8 mouse cellular contexts compared by ENCODE assay signal in the genomic region with DNA sequence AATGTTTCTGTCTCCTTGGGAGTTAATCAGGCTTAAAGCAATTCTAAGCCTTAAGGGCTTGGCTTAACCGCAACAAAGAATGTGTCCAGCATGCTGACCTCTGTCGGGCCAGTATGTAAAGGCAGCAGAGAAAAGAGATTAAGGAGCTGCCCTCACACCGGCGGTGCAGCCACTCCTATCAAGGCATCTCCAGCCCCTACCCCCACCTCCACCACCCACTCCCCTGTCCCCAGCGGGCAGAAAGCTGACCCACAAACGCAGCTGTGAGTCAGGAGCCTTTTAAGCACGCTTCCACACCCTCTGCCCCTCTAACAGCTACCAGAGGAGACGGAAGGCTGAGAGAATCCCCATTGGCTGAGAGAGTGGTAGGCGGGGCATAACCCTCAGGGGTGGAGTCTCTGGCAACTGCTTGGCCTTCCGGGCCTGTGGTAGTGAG. TPM values are rescaled to one million over a fixed set of nuclear protein-coding genes. Genes with fewer than 3 reads are reported as not detected.
DNase-seq lines count a peak whose midpoint lies in the region; ATAC-seq lines count a peak whose summit lies in the region.

No protein-coding gene starts in this region.

- WGBS in hindbrain, embryonic 16.5 days, result 0% methylated on average over 10 of the region's 10 CpGs
- 1% methylated on average over 10 of the region's 10 CpGs for WGBS in liver, embryonic 13.5 days (ENCODE audit: insufficient replicate concordance)
- 0% methylated on average over 10 of the region's 10 CpGs for WGBS in neural tube, embryonic 11.5 days

- peak; percentile 95 for ATAC-seq in hindbrain, embryonic 16.5 days
- ATAC-seq in liver, embryonic 13.5 days (ENCODE audit: low read depth), result peak; percentile 77
- peak; percentile 98 for ATAC-seq in neural tube, embryonic 11.5 days (ENCODE audit: insufficient read depth, low FRiP score, low TSS enrichment)

- H3K4me3 ChIP-seq in hindbrain, embryonic 16.5 days (ENCODE audit: low read length), result peak overlapping the region; percentile 38
- H3K4me3 ChIP-seq in liver, embryonic 13.5 days (replicated peaks), result peak overlapping the region; percentile 38
- peak overlapping the region; percentile 27 for H3K4me3 ChIP-seq in neural tube, embryonic 11.5 days (ENCODE audit: low read depth, low read length)

- intact Hi-C loops in left cerebral cortex, postnatal 25 days (cut with DNase I), result no loop called here

- no peaks in the 10 kb centered on the region for H3K36me3 ChIP-seq in hindbrain, embryonic 16.5 days (ENCODE audit: control insufficient read depth, insufficient read depth, low read length)
- H3K36me3 ChIP-seq in liver, embryonic 13.5 days, result no peaks in the 10 kb centered on the region
- no peaks in the 10 kb centered on the region for H3K36me3 ChIP-seq in neural tube, embryonic 11.5 days (ENCODE audit: control insufficient read depth, insufficient read depth, low read length)

- peak overlapping the region; percentile 35; the same call in 1 of the 2 replicates for H3K9ac ChIP-seq in hindbrain, embryonic 16.5 days (ENCODE audit: low read depth, low read length)
- no peak overlapping the region for H3K9ac ChIP-seq in liver, embryonic 13.5 days
- peak overlapping the region; percentile 51 for H3K9ac ChIP-seq in neural tube, embryonic 11.5 days (ENCODE audit: low read length)

- no peaks in the 10 kb centered on the region for H3K4me1 ChIP-seq in hindbrain, embryonic 16.5 days (ENCODE audit: control insufficient read depth, insufficient read depth, low read depth, low read length)
- H3K4me1 ChIP-seq in liver, embryonic 13.5 days (replicated peaks), result no peaks in the 10 kb centered on the region
- H3K4me1 ChIP-seq in neural tube, embryonic 11.5 days (ENCODE audit: control insufficient read depth, insufficient read depth, low read length), result no peaks in the 10 kb centered on the region

- H3K9me3 ChIP-seq in hindbrain, embryonic 16.5 days (ENCODE audit: control insufficient read depth, low read length), result no peaks in the 10 kb centered on the region
- no peaks in the 10 kb centered on the region for H3K9me3 ChIP-seq in liver, embryonic 13.5 days (replicated peaks)
- no peaks in the 10 kb centered on the region for H3K9me3 ChIP-seq in neural tube, embryonic 11.5 days (ENCODE audit: control insufficient read depth, low read length)

- DNase-seq in B cell, adult 2 months, result peak; percentile 17 to 32
- peak; percentile 43 for DNase-seq in adrenal gland, adult 8-10 months
- peak; percentile 78 for DNase-seq in forelimb bud, embryonic 11.5 days (ENCODE audit: low read depth, low spot score)
- DNase-seq in liver, embryonic 13.5 days, result peak; percentile 13
- DNase-seq in neural tube, embryonic 11.5 days (ENCODE audit: low spot score), result peak; percentile 87
- DNase-seq in urinary bladder, postnatal 14 days (ENCODE audit: low spot score), result peak; percentile 55
- DNase-seq in left cerebral cortex, postnatal 25 days (ENCODE audit: low spot score in 2 of 2), result no peak

- 0 out of 2 replicates have a peak overlapping the region, but pooled peaks have one; percentile 9 for H3K27ac ChIP-seq in hindbrain, embryonic 16.5 days (ENCODE audit: low read depth, low read length)
- H3K27ac ChIP-seq in liver, embryonic 13.5 days, result no peak overlapping the region
- peak overlapping the region; percentile 66 for H3K27ac ChIP-seq in neural tube, embryonic 11.5 days (ENCODE audit: low read depth, low read length)

- peak overlapping the region; percentile 53 for H3K4me2 ChIP-seq in hindbrain, embryonic 16.5 days (ENCODE audit: low read length)
- H3K4me2 ChIP-seq in liver, embryonic 13.5 days, result peak overlapping the region; percentile 48; the same call in 1 of the 2 replicates
- H3K4me2 ChIP-seq in neural tube, embryonic 11.5 days (ENCODE audit: low read depth), result peak overlapping the region; percentile 45

- H3K27me3 ChIP-seq in hindbrain, embryonic 16.5 days (replicated peaks; ENCODE audit: control insufficient read depth, insufficient read depth, low read length), result no peaks in the 10 kb centered on the region
- no peaks in the 10 kb centered on the region for H3K27me3 ChIP-seq in liver, embryonic 13.5 days
- no peaks in the 10 kb centered on the region for H3K27me3 ChIP-seq in neural tube, embryonic 11.5 days (ENCODE audit: control insufficient read depth, insufficient read depth, low read length)

RNA-seq across cellular contexts. Expression of gene Tenm4, which starts 18.1 kb away (rescaled TPM):
- 10 to 100 TPM; 18.1 to 36.5 (median 27.2) TPM for total RNA-seq in adrenal gland, adult 8-10 months (2022)
- polyA plus RNA-seq in hindbrain, embryonic 16.5 days (2015; fragmentation: Nextera tagmentation; extraction: Ambion mirVana), result 32.4 and 33.2 TPM in 2 replicates
- 0.47 and 0.67 TPM in 2 replicates for polyA plus RNA-seq in liver, embryonic 13.5 days (2015; fragmentation: Nextera tagmentation; extraction: Ambion mirVana)
- 31.5 and 32.7 TPM in 2 replicates for polyA plus RNA-seq in neural tube, embryonic 11.5 days (2014; fragmentation: Nextera tagmentation; extraction: Ambion mirVana)
- 100 to 1,000 TPM; 134 to 162 TPM for total RNA-seq in left cerebral cortex, postnatal 25 days (2021)

Comparison
In these comparisons a context has a peak if more than half of its experiments do, and no peak if none do; other contexts are left out.
1. DNase-seq: peak in B cell, adult 2 months (2 of 2), adrenal gland, adult 8-10 months (single experiment), forelimb bud, embryonic 11.5 days (single experiment), liver, embryonic 13.5 days (single experiment), neural tube, embryonic 11.5 days (single experiment) and urinary bladder, postnatal 14 days (single experiment); none in left cerebral cortex, postnatal 25 days (0 of 2).
2. RNA of gene Tenm4, which starts 18.1 kb away (polyA plus RNA-seq): 31.5 to 32.7 TPM in neural tube, embryonic 11.5 days and 32.4 to 33.2 TPM in hindbrain, embryonic 16.5 days; 0.47 to 0.67 TPM in liver, embryonic 13.5 days; every median in the first group is over 10 times any median in the second.
3. Peak in every context shown above with its lines, with median percentiles within 50 percentile points of each other: ATAC-seq, H3K4me2 ChIP-seq and H3K4me3 ChIP-seq.